Mouse (Mus musculus): ENCODE results near the gene Stx5a.

DNA sequence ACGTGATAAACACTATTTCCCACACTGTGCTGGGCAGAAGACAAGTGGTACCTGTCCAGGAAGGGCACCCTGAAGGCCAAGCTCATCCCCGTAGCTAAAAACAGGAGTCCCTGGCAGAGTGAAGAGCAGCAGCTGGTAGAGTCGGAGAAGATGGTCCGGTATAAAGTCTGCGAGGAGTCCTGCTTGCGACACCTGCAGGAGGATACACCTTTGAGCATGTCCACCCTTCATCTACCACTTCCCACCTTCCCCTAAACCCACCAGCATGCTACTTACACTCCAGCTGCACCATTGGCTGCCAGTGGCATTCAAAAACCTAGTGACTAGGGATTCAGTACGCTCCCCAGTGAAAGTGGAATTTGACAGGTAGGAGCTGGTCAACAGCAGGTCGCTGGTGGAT lies 32.3 kb upstream of the Stx5a start:
- TF ChIP-seq POLR2A (IDR thresholded peaks at IDR 0.05; ENCODE audit: borderline replicate concordance, control insufficient read depth, low read depth, low read length), result no peak
- no peak for TF ChIP-seq CTCF (IDR thresholded peaks at IDR 0.05; ENCODE audit: control insufficient read depth, insufficient read depth, low read length)

All from bone marrow, adult 2 months (tissue).